Mouse (Mus musculus): ENCODE results near the gene Arpp19. TPM values are rescaled to one million over a fixed set of nuclear protein-coding genes. Genes with fewer than 3 reads are reported as not detected.
A peak's percentile ranks its signal among the peaks of the same experiment; 100 is the strongest.

Arpp19 gene
- polyA plus RNA-seq, 1 experiment from 2014 or later, result 202 TPM

DNA sequence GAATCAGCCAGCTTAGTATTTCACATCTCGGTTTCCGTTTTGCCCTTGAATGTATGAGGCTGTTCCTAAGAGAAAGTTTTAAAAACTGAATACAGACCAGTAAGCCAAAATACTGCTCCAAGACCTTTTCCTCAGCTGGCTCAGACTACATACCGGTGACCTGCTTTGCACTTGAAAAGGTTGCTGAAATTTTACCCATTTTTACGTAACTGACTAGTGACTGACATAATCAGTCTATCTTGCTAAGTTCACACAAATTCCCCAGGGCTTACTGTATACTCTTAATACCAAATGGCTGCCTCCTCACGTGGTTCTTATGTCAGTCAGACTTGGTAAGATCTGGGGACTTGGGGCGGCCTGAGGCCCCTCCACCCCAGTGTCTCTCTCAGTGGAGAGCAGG lies 18.2 kb upstream of the Arpp19 start:
- Histone ChIP-seq H3K4me3 (replicated peaks) (no peak overlapping the region), H3K27ac (replicated peaks) (no peak overlapping the region), H3K4me1 (no peaks in the 10 kb centered on the region), H3K9ac (replicated peaks) (no peak overlapping the region), H3K9me3 (replicated peaks) (no peaks in the 10 kb centered on the region), H3K4me2 (no peak overlapping the region), H3K36me3 (peaks cover 54% of the 10 kb centered on the region), H3K27me3 (replicated peaks) (no peaks in the 10 kb centered on the region)
- 95% methylated on average over 6 of the region's 6 CpGs for WGBS
- no peak for ATAC-seq (ENCODE audit: low FRiP score)

- WGBS, result 93% methylated on average over 3 of the region's 3 CpGs
- no peak overlapping the region for H3K4me3 ChIP-seq (replicated peaks)
- no peaks in the 10 kb centered on the region for H3K27me3 ChIP-seq (replicated peaks)
- no peak overlapping the region for H3K9ac ChIP-seq (replicated peaks)
- no peak for ATAC-seq (ENCODE audit: low FRiP score)
- peaks cover 58% of the 10 kb centered on the region for H3K36me3 ChIP-seq
- no peak overlapping the region for H3K4me2 ChIP-seq
- no peak overlapping the region for H3K27ac ChIP-seq (replicated peaks)
- no peaks in the 10 kb centered on the region for H3K4me1 ChIP-seq
- H3K9me3 ChIP-seq (replicated peaks), result no peaks in the 10 kb centered on the region
Observed at GRCm38 (mm10) chr9:75019592-75019991, 17.8 kb upstream of the Arpp19 start.

DNA sequence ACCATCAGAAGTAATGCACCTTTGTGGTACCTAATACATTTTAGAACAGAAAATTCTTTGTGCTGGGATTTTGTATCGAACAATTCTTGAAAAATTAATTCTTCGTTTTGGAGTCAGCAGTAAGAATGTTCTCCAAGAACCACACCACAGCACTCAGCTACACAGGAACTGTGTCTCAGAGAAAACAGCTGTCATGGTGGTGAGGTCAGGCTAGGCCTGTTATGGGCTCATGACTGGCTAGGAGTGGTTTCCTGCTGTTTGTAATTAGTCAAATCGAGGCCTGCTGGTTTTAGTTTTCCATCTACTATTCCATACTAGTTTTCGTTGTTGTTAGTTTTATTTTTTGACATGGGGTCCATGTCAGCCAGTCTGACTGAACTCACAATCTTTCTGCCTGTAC lies 16.9 kb upstream of the Arpp19 start:
- H3K27me3 ChIP-seq (replicated peaks), result no peaks in the 10 kb centered on the region
- 85% methylated on average over 4 of the region's 4 CpGs for whole genome bisulfite sequencing
- peaks cover 50% of the 10 kb centered on the region for H3K36me3 ChIP-seq
- no peak for ATAC-seq (ENCODE audit: low FRiP score)
- H3K4me3 ChIP-seq (replicated peaks), result no peak overlapping the region
- no peak overlapping the region for H3K27ac ChIP-seq (replicated peaks)
- no peak overlapping the region for H3K4me2 ChIP-seq
- H3K9ac ChIP-seq (replicated peaks), result no peak overlapping the region
- no peaks in the 10 kb centered on the region for H3K4me1 ChIP-seq
- no peaks in the 10 kb centered on the region for H3K9me3 ChIP-seq (replicated peaks)

DNA sequence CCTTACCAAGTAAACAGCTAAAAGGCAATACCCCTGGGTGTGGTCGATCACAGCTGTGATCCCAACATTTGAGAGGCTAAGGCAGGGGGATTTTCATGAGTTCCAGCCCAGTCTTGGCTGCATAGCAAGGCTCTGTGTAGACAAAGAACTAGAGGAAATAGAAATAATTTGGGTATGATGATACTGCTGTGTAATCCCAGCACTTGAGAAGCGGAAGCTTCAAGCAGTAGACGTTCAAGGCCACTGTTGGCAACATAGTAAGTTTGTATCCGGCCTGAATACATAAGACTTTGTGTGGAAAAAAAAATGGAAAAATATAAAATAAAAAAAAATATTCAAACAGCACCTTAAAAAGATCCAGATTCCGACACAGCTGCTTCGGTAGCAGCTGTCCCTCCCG lies 14.9 kb upstream of the Arpp19 start:
- Histone ChIP-seq H3K36me3 (peaks cover 43% of the 10 kb centered on the region), H3K27ac (replicated peaks) (no peak overlapping the region), H3K4me1 (no peaks in the 10 kb centered on the region), H3K9ac (replicated peaks) (no peak overlapping the region), H3K4me3 (replicated peaks) (no peak overlapping the region), H3K9me3 (replicated peaks) (no peaks in the 10 kb centered on the region), H3K27me3 (replicated peaks) (no peaks in the 10 kb centered on the region), H3K4me2 (no peak overlapping the region)
- ATAC-seq (ENCODE audit: low FRiP score), result no peak
- 92% methylated on average over 7 of the region's 7 CpGs for WGBS

DNA sequence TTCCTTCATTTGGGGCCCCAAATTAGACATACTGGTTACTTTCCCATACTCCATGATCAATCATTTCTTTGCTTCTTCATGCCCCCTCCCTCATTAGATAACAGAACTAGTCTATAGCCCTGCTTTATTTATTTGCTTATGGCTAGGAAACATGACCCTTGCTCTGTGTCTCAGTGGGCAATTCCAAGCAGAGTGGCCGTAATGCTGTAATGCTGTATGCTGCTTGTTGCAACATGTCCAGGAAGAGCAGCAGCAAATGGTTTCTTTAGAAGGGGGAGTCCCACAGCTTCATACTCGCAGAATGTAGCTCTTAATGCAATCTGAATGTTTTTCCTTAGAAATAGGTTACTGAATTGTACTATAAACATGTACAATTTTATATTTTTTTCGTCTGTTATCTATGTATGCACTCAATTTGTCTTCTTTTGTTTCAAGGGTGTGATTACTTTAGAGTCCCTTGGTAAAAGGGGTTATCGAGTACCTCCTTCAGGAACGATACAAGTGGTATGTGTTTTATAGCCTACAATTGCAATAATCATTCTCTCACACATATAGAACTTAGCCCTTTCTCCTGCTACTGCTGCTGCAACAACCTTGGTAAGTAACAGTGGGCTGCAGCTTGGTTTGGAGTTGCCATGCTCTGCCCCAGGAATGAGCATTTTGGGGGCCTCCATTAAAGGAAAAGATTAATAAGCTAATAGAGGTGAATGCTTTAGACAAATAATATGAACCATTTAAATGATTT lies 14.1 kb upstream of the Arpp19 start:
- H3K27me3 ChIP-seq (replicated peaks), result no peaks in the 10 kb centered on the region
- no peak overlapping the region for H3K27ac ChIP-seq (replicated peaks)
- H3K4me3 ChIP-seq (replicated peaks), result no peak overlapping the region
- no peaks in the 10 kb centered on the region for H3K4me1 ChIP-seq
- ATAC-seq (ENCODE audit: low FRiP score), result no peak
- no peak overlapping the region for H3K4me2 ChIP-seq
- H3K9me3 ChIP-seq (replicated peaks), result no peaks in the 10 kb centered on the region
- WGBS, result 61% methylated on average over 5 of the region's 5 CpGs
- H3K9ac ChIP-seq (replicated peaks), result no peak overlapping the region
- H3K36me3 ChIP-seq, result peaks cover 41% of the 10 kb centered on the region

- Histone ChIP-seq H3K4me2 (no peak overlapping the region), H3K9ac (replicated peaks) (no peak overlapping the region), H3K27me3 (replicated peaks) (no peaks in the 10 kb centered on the region), H3K36me3 (peaks cover 41% of the 10 kb centered on the region), H3K9me3 (replicated peaks) (no peaks in the 10 kb centered on the region), H3K4me3 (replicated peaks) (no peak overlapping the region), H3K27ac (replicated peaks) (no peak overlapping the region), H3K4me1 (no peaks in the 10 kb centered on the region)
- no peak for ATAC-seq (ENCODE audit: low FRiP score)
- WGBS, result 61% methylated on average over 7 of the region's 7 CpGs
Observed at GRCm38 (mm10) chr9:75024089-75024488, 13.3 kb upstream of the Arpp19 start.

- Histone ChIP-seq H3K36me3 (peaks cover 34% of the 10 kb centered on the region), H3K4me2 (no peak overlapping the region), H3K27ac (replicated peaks) (no peak overlapping the region), H3K9me3 (replicated peaks) (no peaks in the 10 kb centered on the region), H3K4me1 (no peaks in the 10 kb centered on the region), H3K4me3 (replicated peaks) (no peak overlapping the region), H3K9ac (replicated peaks) (no peak overlapping the region), H3K27me3 (replicated peaks) (no peaks in the 10 kb centered on the region)
- no peak for ATAC-seq (ENCODE audit: low FRiP score)
- 76% methylated on average over 6 of the region's 6 CpGs for WGBS
Observed at GRCm38 (mm10) chr9:75025689-75026088, 11.7 kb upstream of the Arpp19 start.

GRCm38 (mm10) chr9:75032408-75032807 lies 5.0 kb upstream of the Arpp19 start:
- ATAC-seq (ENCODE audit: low FRiP score), result no peak
- H3K27ac ChIP-seq (replicated peaks), result no peak overlapping the region
- no peaks in the 10 kb centered on the region for H3K27me3 ChIP-seq (replicated peaks)
- H3K9ac ChIP-seq (replicated peaks), result no peak overlapping the region
- WGBS, result 94% methylated on average over 1 of the region's 1 CpGs
- H3K36me3 ChIP-seq, result peaks cover 27% of the 10 kb centered on the region
- no peak overlapping the region for H3K4me2 ChIP-seq
- no peak overlapping the region for H3K4me3 ChIP-seq (replicated peaks)
- no peaks in the 10 kb centered on the region for H3K9me3 ChIP-seq (replicated peaks)
- no peaks in the 10 kb centered on the region for H3K4me1 ChIP-seq

DNA sequence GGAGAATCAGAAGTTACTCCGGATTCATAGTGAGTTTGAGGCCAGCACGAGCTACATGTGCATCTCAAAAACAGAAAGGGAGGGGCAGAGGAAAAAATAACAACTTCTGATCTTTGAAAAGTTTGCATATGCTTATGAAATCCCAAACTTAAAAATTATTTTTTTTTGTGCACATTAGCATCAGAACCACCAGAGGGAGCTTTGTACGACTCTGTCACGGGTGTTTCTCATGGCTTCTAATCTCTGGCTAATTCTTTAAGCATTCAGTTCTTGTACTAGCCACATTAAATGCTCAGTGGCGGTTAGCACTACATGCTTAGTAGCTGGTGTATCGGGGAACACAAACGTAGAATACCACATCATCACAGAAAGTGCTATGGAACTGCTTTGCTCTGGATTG lies 4.3 kb upstream of the Arpp19 start:
- ATAC-seq (ENCODE audit: low FRiP score), result no peak

DNA sequence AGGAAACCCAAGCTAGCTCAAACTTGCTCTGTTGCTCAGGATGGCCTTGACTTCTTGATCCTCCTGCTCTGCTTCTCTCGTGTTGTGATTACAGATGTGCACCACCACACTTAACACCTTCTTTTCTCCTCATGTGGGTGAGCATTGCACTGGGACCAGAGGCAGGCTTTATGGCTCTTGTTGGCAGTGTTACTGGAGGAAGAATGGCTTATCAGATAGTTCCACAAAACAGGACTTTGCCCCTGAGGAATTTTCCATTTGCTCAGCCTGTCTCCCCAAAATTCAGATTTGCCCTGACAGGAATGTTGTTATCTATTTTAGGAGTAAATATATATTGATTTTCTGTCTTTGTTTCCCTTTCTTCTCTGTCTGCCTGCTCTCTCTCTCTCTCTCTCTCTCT lies 2.7 kb upstream of the Arpp19 start:
- WGBS, result 47% methylated on average over 1 of the region's 1 CpGs
- H3K9me3 ChIP-seq (replicated peaks), result no peaks in the 10 kb centered on the region
- ATAC-seq (ENCODE audit: low FRiP score), result no peak

More for the DNA sequence above, 4.3 kb upstream of the Arpp19 start:
- Histone ChIP-seq H3K9me3 (replicated peaks) (no peaks in the 10 kb centered on the region), H3K4me1 (no peaks in the 10 kb centered on the region), H3K27me3 (replicated peaks) (no peaks in the 10 kb centered on the region), H3K36me3 (peaks cover 26% of the 10 kb centered on the region), H3K9ac (replicated peaks) (no peak overlapping the region), H3K4me3 (replicated peaks) (no peak overlapping the region), H3K27ac (replicated peaks) (no peak overlapping the region), H3K4me2 (no peak overlapping the region)
- 53% methylated on average over 7 of the region's 7 CpGs for WGBS

GRCm38 (mm10) chr9:75035944-75036343 lies 1.5 kb upstream of the Arpp19 start:
- WGBS, result 85% methylated on average over 4 of the region's 4 CpGs

More for the DNA sequence above, 2.7 kb upstream of the Arpp19 start:
- H3K4me1 ChIP-seq, result peaks cover 12% of the 10 kb centered on the region
- no peak overlapping the region for H3K4me2 ChIP-seq
- no peak overlapping the region for H3K4me3 ChIP-seq (replicated peaks)
- no peaks in the 10 kb centered on the region for H3K27me3 ChIP-seq (replicated peaks)
- H3K36me3 ChIP-seq, result peaks cover 16% of the 10 kb centered on the region
- H3K9ac ChIP-seq (replicated peaks), result no peak overlapping the region
- no peak overlapping the region for H3K27ac ChIP-seq (replicated peaks)

DNA sequence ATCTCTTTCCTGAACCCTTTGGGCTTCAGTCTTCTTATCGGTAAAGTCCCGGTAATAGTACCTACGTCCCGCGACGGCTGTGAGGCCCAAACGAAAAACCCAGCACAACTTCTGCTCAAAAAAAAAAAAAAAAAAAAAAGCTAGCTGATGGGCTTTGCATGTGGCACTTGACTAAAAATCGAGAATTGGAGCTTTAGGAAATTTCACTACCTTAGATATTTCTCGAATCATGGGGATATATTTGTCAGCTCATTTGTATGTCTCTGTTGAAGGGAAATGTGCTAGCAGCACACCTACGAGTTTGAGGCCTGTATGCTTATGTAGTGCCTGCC lies 909 bp downstream of the Arpp19 start:
- peak overlapping the region; percentile 91 for H3K9ac ChIP-seq (replicated peaks)

More at GRCm38 (mm10) chr9:75035944-75036343, 1.5 kb upstream of the Arpp19 start:
- peaks cover 7% of the 10 kb centered on the region; the same call in 1 of the 2 replicates for H3K36me3 ChIP-seq
- H3K27me3 ChIP-seq (replicated peaks), result no peaks in the 10 kb centered on the region
- no peak overlapping the region for H3K4me3 ChIP-seq (replicated peaks)
- ATAC-seq (ENCODE audit: low FRiP score), result no peak
- peaks cover 21% of the 10 kb centered on the region for H3K4me1 ChIP-seq
- H3K9me3 ChIP-seq (replicated peaks), result no peaks in the 10 kb centered on the region
- no peak overlapping the region for H3K4me2 ChIP-seq
- no peak overlapping the region for H3K9ac ChIP-seq (replicated peaks)
- no peak overlapping the region for H3K27ac ChIP-seq (replicated peaks)

More for the DNA sequence above, 909 bp downstream of the Arpp19 start:
- Histone ChIP-seq H3K4me3 (replicated peaks) (peak overlapping the region; percentile 91), H3K27me3 (replicated peaks) (no peaks in the 10 kb centered on the region), H3K4me1 (peaks cover 21% of the 10 kb centered on the region), H3K4me2 (peak overlapping the region; percentile 68), H3K9me3 (replicated peaks) (no peaks in the 10 kb centered on the region), H3K36me3 (no peaks in the 10 kb centered on the region), H3K27ac (replicated peaks) (0 out of 2 replicates have a peak overlapping the region, but pooled peaks have one; percentile 82)
- ATAC-seq (ENCODE audit: low FRiP score), result no peak
- under 1% methylated on average over 10 of the region's 10 CpGs for WGBS
